ENCODE assay signal across 24 mouse cellular contexts in the genomic region with DNA sequence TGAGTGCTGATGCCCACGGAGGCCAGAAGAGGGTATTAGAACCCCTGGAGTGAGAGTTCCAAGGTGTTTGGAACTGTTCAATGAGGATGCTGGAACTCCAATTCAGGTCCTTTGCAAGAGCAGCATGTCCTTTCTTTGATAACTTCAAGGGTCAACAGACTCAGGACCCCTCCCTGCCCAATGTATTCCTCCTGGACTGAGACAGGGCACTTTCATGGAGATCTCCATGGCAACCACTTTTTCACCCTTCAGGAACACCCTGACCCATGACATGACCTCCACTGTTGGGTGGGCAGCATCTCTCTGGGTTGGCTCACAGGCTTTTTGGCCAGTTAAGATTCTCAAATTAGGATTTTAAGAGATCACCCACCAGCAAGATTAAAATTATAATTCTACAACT.
DNase-seq lines count a peak whose midpoint lies in the region; ATAC-seq and TF ChIP-seq lines count a peak whose summit lies in the region.
"Had no signal": no experiment of that assay in that cellular context is flagged by ENCODE, and none has a peak within 500 bp of the region (broad histone marks: within the 10 kb centered on the region; RNA-seq: fewer than 3 reads in every experiment).

No protein-coding gene starts in this region.

- no peak overlapping the region for H3K4me3 ChIP-seq in forebrain, embryonic 16.5 days (replicated peaks; ENCODE audit: low read length)
- H3K4me3 ChIP-seq in forebrain, embryonic 11.5 days (ENCODE audit: low read depth, low read length): no peak overlapping the region
- no peak overlapping the region for H3K4me3 ChIP-seq in midbrain, embryonic 15.5 days
- H3K4me3 ChIP-seq in midbrain, postnatal 0 days (ENCODE audit: low read depth, low read length): no peak overlapping the region
- H3K4me3 ChIP-seq: embryonic facial prominence, embryonic 10.5 days; embryonic facial prominence, embryonic 12.5 days; forebrain, embryonic 12.5 days had no signal

- peaks cover 25% of the 10 kb centered on the region for H3K4me1 ChIP-seq in forebrain, embryonic 16.5 days (replicated peaks; ENCODE audit: control insufficient read depth, insufficient read depth, low read length)
- peaks cover 6% of the 10 kb centered on the region for H3K4me1 ChIP-seq in forebrain, embryonic 11.5 days (replicated peaks; ENCODE audit: control insufficient read depth, insufficient read depth, low read length)
- H3K4me1 ChIP-seq in midbrain, embryonic 15.5 days: peaks cover 24% of the 10 kb centered on the region
- H3K4me1 ChIP-seq in midbrain, postnatal 0 days (ENCODE audit: insufficient read depth, low read length): peaks cover 3% of the 10 kb centered on the region; the same call in 1 of the 2 replicates

- DNase-seq in embryo, embryonic 10 days (ENCODE audit: low spot score): peak; percentile 65
- no peak for DNase-seq in embryo, embryonic 11 days
- no peak for DNase-seq in forebrain, embryonic 11.5 days (ENCODE audit: low spot score)
- DNase-seq in midbrain, postnatal 0 days (ENCODE audit: low spot score): no peak
- DNase-seq in heart, postnatal 25 days (ENCODE audit: low spot score): no peak
- DNase-seq: adrenal gland, adult 8-10 months; adrenal gland, postnatal 14 days; adrenal gland, postnatal 36 days; B cell, adult 2 months; cerebellum, adult 11-12 months; cerebellum, adult 2 months; cerebellum, adult 9-10 months; cerebellum, postnatal 10 days; cerebellum, postnatal 25 days; forebrain, postnatal 0 days had no signal

- no peaks in the 10 kb centered on the region for H3K27me3 ChIP-seq in forebrain, embryonic 16.5 days (replicated peaks; ENCODE audit: control insufficient read depth, insufficient read depth, low read length)
- H3K27me3 ChIP-seq in forebrain, embryonic 11.5 days (ENCODE audit: control insufficient read depth, insufficient read depth, low read length): no peaks in the 10 kb centered on the region
- no peaks in the 10 kb centered on the region for H3K27me3 ChIP-seq in midbrain, embryonic 15.5 days (replicated peaks)
- no peaks in the 10 kb centered on the region for H3K27me3 ChIP-seq in midbrain, postnatal 0 days (ENCODE audit: insufficient read depth, low read length)
- H3K27me3 ChIP-seq: forebrain, embryonic 12.5 days had no signal

- intact Hi-C loops in heart, postnatal 25 days (cut with DNase I): no loop called here

- H3K36me3 ChIP-seq in forebrain, embryonic 16.5 days (ENCODE audit: control insufficient read depth, insufficient read depth): no peaks in the 10 kb centered on the region
- no peaks in the 10 kb centered on the region for H3K36me3 ChIP-seq in forebrain, embryonic 11.5 days (ENCODE audit: control insufficient read depth, insufficient read depth, low read length)
- H3K36me3 ChIP-seq in midbrain, embryonic 15.5 days (replicated peaks): no peaks in the 10 kb centered on the region
- H3K36me3 ChIP-seq in midbrain, postnatal 0 days (ENCODE audit: insufficient read depth, low read length): no peaks in the 10 kb centered on the region
- H3K36me3 ChIP-seq: embryonic facial prominence, embryonic 10.5 days; embryonic facial prominence, embryonic 12.5 days; forebrain, embryonic 12.5 days; G1E had no signal

- no peak overlapping the region for H3K4me2 ChIP-seq in forebrain, embryonic 16.5 days (ENCODE audit: low read length)
- no peak overlapping the region for H3K4me2 ChIP-seq in forebrain, embryonic 11.5 days (ENCODE audit: low read depth, low read length, severe bottlenecking)
- H3K4me2 ChIP-seq in midbrain, embryonic 15.5 days: no peak overlapping the region
- no peak overlapping the region for H3K4me2 ChIP-seq in midbrain, postnatal 0 days (ENCODE audit: low read depth, low read length, poor library complexity, severe bottlenecking)
- H3K4me2 ChIP-seq: embryonic facial prominence, embryonic 12.5 days; forebrain, embryonic 12.5 days had no signal

- WGBS in forebrain, embryonic 16.5 days: 45% methylated on average over 1 of the region's 1 CpGs
- 34% methylated on average over 1 of the region's 1 CpGs for WGBS in forebrain, embryonic 11.5 days
- 17% methylated on average over 1 of the region's 1 CpGs for WGBS in midbrain, embryonic 15.5 days
- 40% methylated on average over 1 of the region's 1 CpGs for WGBS in midbrain, postnatal 0 days

- TF ChIP-seq CTCF in midbrain, postnatal 0 days (IDR thresholded peaks at IDR 0.05): no peak

- H3K9me3 ChIP-seq in forebrain, embryonic 16.5 days (ENCODE audit: control insufficient read depth, low read length): no peaks in the 10 kb centered on the region
- no peaks in the 10 kb centered on the region for H3K9me3 ChIP-seq in forebrain, embryonic 11.5 days (ENCODE audit: control insufficient read depth, low read length)
- H3K9me3 ChIP-seq in midbrain, embryonic 15.5 days: no peaks in the 10 kb centered on the region
- no peaks in the 10 kb centered on the region for H3K9me3 ChIP-seq in midbrain, postnatal 0 days (ENCODE audit: low read length)
- H3K9me3 ChIP-seq: embryonic facial prominence, embryonic 10.5 days; embryonic facial prominence, embryonic 12.5 days; forebrain, embryonic 12.5 days had no signal

- H3K9ac ChIP-seq in forebrain, embryonic 16.5 days (replicated peaks; ENCODE audit: low read depth, low read length): no peak overlapping the region
- no peak overlapping the region for H3K9ac ChIP-seq in forebrain, embryonic 11.5 days (ENCODE audit: low read length)
- H3K9ac ChIP-seq in midbrain, embryonic 15.5 days: no peak overlapping the region
- H3K9ac ChIP-seq in midbrain, postnatal 0 days (replicated peaks; ENCODE audit: low read length, poor library complexity, severe bottlenecking): no peak overlapping the region
- H3K9ac ChIP-seq: embryonic facial prominence, embryonic 12.5 days; forebrain, embryonic 12.5 days had no signal

- H3K27ac ChIP-seq in forebrain, embryonic 16.5 days (ENCODE audit: low read length): 0 out of 2 replicates have a peak overlapping the region, but pooled peaks have one; percentile 7
- H3K27ac ChIP-seq in forebrain, embryonic 11.5 days (ENCODE audit: low read depth, low read length): no peak overlapping the region
- H3K27ac ChIP-seq in midbrain, embryonic 15.5 days: 0 out of 2 replicates have a peak overlapping the region, but pooled peaks have one; percentile 66
- H3K27ac ChIP-seq in midbrain, postnatal 0 days (ENCODE audit: low read depth, low read length): no peak overlapping the region
- H3K27ac ChIP-seq: embryonic facial prominence, embryonic 10.5 days; embryonic facial prominence, embryonic 12.5 days had no signal

- ATAC-seq in forebrain, embryonic 16.5 days: no peak
- no peak for ATAC-seq in forebrain, embryonic 11.5 days (replicated peaks; ENCODE audit: low FRiP score)
- ATAC-seq in midbrain, embryonic 15.5 days (replicated peaks): no peak
- no peak for ATAC-seq in midbrain, postnatal 0 days (ENCODE audit: low FRiP score)
- ATAC-seq: activated CD4-positive, CD25-positive, alpha-beta regulatory T cell, adult 4 months; CD4-positive, CD25-positive, alpha-beta regulatory T cell, adult 4 months; Patski had no signal

Comparison
In these comparisons a context has a peak if more than half of its experiments do, and no peak if none do; other contexts are left out.
1. H3K27ac ChIP-seq: peak in forebrain, embryonic 16.5 days (single experiment) and midbrain, embryonic 15.5 days (single experiment); none in forebrain, embryonic 11.5 days (single experiment) and midbrain, postnatal 0 days (single experiment).